Mouse (Mus musculus) layer of hippocampus, postnatal 36 days (tissue): ENCODE measurements around the gene Pfdn4. TPM values are rescaled to one million over a fixed set of nuclear protein-coding genes. Genes with fewer than 3 reads are reported as not detected.

Experiments
- DNase-seq, 2 experiments: peaks; one replicate each; pipeline ENCODE4 v3.0.0; 2022
- total RNA-seq, 2 experiments: library from RNA; stranded (reverse); gene quantifications; 2 replicates each; pipeline ENCODE4 v1.2.3; 2021

The Pfdn4 gene
- total RNA-seq, 2 experiments from 2014 or later: 31.0 to 31.7 TPM

DNA sequence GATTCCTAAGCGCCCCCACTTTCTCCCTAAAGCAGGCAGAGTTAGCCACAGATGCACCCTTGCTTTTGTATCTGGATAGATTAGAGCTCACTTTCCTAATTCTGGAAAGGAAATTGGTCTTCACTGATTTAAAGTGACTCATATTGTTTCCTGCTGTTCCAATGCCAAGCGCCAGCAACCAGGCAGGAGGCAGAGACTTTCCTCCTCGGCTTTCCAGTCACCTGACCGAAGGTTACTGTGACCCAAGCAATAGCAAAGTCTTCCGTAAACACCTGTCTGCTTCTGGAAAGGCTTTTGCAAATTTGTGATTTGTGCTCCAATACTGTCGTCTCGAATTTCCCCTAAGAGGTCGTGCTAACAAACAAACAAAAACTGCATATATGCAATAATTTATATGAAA is 1.8 kb downstream of the Pfdn4 start:
- no peak for DNase-seq

DNA sequence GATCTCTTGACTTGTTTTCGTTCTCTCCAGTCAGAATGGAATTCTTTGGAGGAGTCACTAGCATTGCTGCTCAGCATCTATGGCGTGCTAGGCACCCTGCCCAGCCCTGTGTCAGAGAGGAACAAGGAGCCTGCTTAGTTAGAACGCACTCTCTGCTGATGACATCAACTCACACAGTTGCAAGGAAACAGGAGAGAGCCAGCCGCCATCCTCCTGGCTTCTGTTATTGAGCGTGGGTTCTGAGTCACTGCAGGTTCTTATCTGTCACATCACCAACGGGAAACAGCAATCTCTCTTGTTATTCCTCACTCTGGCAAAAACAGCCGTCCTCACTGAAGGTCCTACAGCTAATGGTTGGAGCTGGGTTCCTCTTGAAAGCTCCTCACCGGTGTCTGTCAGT is 7.1 kb downstream of the Pfdn4 start:
- DNase-seq: no peak

DNA sequence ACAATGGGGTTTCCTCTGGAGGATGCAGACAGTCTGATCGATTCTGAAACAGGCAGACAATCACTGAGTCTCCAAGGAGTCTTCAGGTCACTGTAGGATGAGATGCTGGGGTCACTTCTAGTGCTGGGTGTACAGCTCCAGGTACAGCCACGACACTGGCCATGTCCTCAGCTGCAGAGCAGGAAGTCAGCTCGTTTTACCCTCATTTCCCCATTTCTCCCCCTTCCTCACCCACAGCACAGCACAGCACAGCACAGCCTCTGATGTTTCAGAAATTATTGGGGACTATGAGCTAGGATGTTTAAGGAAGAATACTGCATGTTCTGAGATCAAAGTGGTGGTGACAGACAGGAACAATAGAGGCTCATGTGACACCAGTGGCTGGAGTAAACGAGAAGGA is 7.8 kb downstream of the Pfdn4 start:
- DNase-seq: no peak

- DNase-seq: peak; percentile 80 to 81
Measured at GRCm38 (mm10) chr2:170507734-170508133, 11.5 kb downstream of the Pfdn4 start.

DNA sequence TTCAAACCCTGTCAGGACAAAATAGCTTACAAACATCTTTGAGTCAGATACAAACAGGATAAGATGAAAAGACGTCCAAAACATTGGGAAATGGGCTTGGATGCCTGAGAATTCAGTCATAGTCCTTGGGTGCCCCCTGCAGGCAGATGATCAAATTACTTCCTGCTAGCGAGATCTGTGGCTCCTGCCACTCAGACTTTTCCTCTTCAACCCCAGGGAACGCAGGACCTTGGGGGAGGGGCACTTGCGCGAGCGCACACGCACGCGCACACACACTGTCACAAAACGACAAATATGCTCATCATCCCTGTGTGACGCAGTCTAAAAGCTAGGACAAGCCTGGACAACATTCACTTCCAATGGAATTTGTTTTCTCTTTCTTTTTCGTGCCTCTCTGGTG is 12.6 kb downstream of the Pfdn4 start:
- peak; percentile 91 to 93 for DNase-seq

- peak; percentile 88 to 89 for DNase-seq
Measured at GRCm38 (mm10) chr2:170511073-170511891, 15.1 kb downstream of the Pfdn4 start.

GRCm38 (mm10) chr2:170513756-170514155 is 17.5 kb downstream of the Pfdn4 start:
- DNase-seq: no peak

DNA sequence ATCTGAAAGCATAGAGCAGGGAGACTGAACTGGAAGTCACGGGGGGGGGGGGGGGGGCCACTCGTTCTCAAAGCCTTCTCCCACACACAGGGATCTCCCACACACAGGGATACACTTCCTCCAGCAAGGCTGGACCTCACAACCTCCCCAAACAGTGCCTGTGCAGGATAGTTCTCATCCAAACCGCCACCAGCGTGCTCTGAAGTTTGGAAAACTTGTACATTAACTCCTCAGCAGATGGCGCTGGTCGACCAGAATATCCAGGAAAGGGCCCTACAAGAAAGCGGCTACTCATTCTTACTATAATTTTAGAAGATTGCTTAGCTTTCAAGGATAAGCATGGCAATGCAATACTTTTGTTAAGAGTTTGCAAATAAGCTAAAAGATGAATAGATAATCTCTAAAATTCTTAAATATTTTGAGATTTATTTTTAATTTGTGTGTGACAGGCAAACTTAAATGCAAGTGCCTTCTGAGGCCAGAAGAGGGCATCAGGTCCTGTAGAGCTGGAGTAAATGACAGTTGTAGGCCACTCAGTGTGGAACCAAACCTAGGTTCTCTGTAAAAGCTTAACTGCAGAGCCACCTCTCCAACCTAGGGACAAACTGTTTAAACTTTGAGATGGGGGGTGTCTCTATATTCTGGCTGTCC is 24.2 kb downstream of the Pfdn4 start:
- peak; percentile 30 to 38 for DNase-seq

- DNase-seq: no peak
Measured at GRCm38 (mm10) chr2:170526513-170526912, 30.3 kb downstream of the Pfdn4 start.

DNA sequence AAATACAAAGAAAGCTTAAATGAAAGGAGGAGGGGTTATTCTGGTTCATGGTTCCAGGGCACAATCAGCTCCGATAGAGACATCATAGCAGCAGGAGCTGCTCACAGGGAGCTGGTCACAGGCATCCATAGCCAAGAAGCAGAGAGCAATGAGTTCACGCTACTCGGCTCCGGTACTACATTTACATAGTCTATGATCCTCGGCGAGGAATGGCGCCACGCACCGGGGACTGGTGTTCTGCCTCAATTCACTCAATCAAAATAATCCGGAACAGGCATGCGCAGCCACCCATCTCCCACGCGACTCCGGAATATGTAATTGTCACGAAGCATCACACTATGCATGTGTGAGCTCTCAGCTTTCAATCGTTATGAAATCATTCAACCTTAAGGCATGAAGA is 31.8 kb downstream of the Pfdn4 start:
- no peak for DNase-seq

- DNase-seq: no peak
Measured at GRCm38 (mm10) chr2:170529766-170530165, 33.5 kb downstream of the Pfdn4 start.

DNA sequence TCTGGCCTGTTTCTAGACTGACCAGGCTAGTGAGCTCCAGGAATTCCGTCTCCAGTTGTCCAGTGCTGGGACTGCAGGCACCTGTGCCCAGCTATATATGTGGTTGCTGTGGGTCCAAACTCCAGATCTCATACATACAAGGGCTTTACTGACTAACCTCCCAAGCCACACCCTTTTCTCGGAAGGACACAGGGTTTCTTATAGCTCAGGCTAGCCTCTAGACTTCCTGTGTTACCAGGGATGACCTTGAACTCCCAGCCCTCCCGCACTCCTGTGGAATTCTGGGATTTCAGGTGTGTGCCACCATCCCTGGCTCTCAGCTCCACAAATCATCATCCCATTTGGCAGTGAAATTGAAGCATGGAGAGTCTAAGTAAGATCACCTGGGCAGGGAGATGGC is 34.0 kb downstream of the Pfdn4 start:
- DNase-seq: no peak

DNA sequence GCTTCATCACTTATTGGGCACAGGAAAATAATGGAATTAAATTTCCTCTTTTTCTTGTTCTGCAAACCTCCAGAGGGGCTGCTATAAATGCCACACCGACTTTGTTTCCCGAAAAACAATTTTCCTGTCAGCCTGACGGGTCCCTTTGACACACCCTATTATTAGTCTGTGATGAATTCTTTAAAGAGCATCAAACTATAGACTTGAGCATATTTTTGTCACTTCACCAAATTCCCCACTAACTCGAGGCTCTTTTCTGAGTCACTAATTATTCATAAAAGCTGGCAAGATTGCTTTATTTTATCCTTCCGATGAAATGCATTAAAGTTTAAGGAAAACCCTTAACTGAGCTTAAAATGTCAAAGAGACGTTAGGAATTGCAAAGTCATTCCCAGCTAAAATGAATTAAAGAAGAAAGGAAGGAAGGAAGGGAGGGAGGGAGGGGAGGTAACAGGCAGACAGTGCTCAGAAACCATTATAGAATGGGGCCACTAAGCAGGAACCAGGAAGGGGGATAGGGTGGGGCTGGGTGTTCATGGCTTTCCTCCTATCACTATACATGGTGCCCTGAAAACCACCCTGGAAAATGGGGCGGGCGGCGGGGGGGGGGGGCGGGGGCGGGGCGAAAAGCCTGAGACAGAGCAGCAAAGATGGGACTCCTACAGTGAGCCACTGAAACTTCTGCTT is 38.0 kb downstream of the Pfdn4 start:
- no peak for DNase-seq

GRCm38 (mm10) chr2:170534803-170535174 is 38.6 kb downstream of the Pfdn4 start:
- DNase-seq: no peak

GRCm38 (mm10) chr2:170535841-170536240 is 39.6 kb downstream of the Pfdn4 start:
- no peak for DNase-seq

GRCm38 (mm10) chr2:170539211-170539610 is 43.0 kb downstream of the Pfdn4 start:
- peak; percentile 19 to 25 for DNase-seq

DNA sequence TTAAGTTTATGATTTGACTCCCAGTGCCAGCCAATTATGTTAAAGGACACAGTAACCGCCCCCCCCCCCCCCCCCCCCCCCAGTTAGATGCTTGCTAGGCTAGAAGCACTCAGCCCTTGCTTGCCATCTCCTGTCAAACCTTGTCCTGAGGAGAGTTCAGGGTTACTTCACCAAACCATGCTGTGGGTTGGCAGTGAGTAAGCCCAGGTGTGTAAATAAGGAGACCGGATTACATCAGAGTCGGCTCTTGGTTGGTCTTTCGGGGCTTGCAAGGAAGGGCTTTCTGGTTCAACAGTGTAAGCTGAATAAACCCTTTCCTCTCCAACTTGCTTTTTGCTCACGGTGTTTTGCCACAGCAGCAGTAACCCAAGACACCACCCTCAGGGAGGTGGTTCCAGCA is 47.4 kb downstream of the Pfdn4 start:
- DNase-seq: no peak

DNA sequence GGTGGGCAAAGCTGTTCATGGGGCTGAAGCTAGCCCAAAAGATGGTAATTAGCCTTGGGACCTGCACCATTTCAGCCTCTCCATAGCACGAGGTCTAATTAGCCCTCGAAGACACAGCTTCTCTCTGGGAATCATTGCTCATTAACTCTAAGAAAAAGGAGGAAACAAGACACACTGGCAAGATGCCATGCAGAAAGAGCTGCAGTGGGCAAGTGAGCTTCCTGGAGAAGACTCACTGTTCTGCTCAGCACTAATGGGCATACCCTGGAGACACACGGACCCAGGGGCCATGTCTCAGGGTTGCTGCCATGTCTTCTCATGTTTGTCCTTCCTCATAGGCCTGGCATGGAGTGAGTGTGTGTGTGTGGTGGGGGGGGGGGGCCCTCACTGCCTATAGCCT is 47.9 kb downstream of the Pfdn4 start:
- DNase-seq: no peak

DNA sequence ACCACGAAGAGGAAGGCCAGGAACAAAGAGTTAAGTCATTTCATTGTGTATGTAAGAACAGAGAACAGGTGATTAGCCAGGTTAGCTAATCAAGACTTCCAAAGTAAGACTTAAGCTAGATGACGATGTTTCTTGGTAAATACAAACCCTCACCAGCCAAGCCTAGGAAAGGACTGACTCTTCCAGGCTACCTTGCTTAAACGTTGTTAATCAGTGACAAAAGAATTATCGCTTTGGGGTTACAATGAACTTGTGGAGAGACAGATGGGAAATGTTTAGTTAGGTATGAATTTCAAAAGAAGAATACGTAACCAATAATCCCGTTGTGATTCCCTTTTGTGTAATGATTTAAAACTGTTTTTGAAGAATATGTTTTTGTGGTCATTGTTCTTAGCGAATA is 48.7 kb downstream of the Pfdn4 start:
- no peak for DNase-seq

DNA sequence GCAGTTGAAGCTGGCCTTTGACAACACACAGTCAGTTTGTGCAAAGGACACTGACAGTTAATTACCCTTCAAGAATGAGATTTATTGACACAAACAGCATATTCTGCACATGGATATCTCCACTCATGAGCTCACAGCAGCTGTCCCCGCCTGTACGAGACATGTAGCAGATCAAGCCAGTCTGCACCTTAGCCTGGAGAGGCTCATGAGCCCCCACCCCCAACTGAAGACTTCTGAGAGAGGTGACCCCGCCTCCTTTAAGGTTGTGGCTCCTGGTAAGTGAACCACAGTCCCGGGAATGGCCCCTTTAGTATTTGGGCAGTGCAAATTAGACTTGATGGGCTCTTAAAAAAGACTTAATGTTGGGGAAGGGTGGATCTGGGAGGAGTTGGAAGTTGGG is 49.5 kb downstream of the Pfdn4 start:
- DNase-seq: no peak

DNA sequence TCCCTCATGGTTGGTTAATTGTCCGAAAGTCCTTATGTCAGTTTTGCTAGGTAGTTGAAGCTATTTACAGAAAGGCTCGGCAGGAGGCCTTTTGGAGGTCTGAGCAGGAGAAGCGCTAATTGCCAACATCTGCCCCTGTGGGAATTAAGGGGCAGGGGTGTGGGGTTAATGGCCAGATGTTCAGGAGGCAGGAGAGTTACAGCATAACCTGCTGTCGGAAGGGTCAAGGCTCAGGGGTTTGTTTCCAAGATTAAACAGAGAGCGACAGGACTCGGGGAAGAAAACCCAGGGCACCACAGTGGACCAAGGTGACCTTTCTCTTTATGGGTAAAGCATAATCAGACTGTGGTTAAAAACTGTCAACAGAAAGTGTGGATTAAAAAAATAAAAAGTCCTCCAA is 51.3 kb downstream of the Pfdn4 start:
- no peak for DNase-seq

GRCm38 (mm10) chr2:170548046-170548445 is 51.8 kb downstream of the Pfdn4 start:
- no peak for DNase-seq

- no peak for DNase-seq
Measured at GRCm38 (mm10) chr2:170549146-170549545, 52.9 kb downstream of the Pfdn4 start.

GRCm38 (mm10) chr2:170550240-170550639 is 54.0 kb downstream of the Pfdn4 start:
- DNase-seq: no peak
